Mouse (Mus musculus): ENCODE results near the gene Six3.

DNA sequence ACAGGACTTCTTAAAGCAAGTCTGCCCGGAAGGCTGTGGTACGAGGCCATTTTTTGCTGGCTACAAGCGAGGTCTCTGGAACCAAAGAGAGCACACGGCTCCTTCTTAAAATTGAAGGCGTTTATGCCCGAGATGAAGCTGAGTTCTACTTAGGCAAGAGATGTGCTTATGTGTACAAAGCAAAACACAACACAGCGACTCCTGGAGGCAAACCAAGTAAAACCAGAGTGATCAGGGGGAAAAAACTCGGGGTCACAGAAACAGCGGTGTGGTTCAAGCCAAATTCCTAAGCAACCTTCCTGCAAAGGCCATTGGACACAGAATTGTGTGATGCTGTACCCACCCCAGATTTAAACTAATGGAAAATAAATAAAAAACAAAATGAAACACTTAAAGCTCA is 13.9 kb upstream of the Six3 start:
- no peak for TF ChIP-seq CTCF (IDR thresholded peaks at IDR 0.05; ENCODE audit: borderline replicate concordance, insufficient read depth, low read length)
- TF ChIP-seq POLR2A (IDR thresholded peaks at IDR 0.05; ENCODE audit: low read depth, low read length): no peak
